Mouse (Mus musculus): ENCODE measurements around the gene Siah3. TPM values are rescaled to one million over a fixed set of nuclear protein-coding genes. Genes with fewer than 3 reads are reported as not detected.

Gene Siah3
- 0.14 TPM for polyA plus RNA-seq (2015; fragmentation: Illumina TruSeq; extraction: RNeasy Lipid Tissue Mini Kit (QIAGEN cat#74804); ENCODE audit: insufficient read depth, low replicate concordance)

GRCm38 (mm10) chr14:75455743-75456421 lies at the start of gene Siah3:
Gene Siah3 (plus strand): TSS chr14:75455982.

Other genes with a start within 250 kb of the Siah3 start
- gene Cpb2, start 213.7 kb upstream of the Siah3 start, polyA plus RNA-seq (2015; fragmentation: Illumina TruSeq; extraction: RNeasy Lipid Tissue Mini Kit (QIAGEN cat#74804); ENCODE audit: insufficient read depth, low replicate concordance) = not detected
- gene Zc3h13, start 171.6 kb upstream of the Siah3 start, polyA plus RNA-seq (2015; fragmentation: Illumina TruSeq; extraction: RNeasy Lipid Tissue Mini Kit (QIAGEN cat#74804); ENCODE audit: insufficient read depth, low replicate concordance) = 39.0 TPM
- gene Spert, start 137.1 kb downstream of the Siah3 start, polyA plus RNA-seq (2015; fragmentation: Illumina TruSeq; extraction: RNeasy Lipid Tissue Mini Kit (QIAGEN cat#74804); ENCODE audit: insufficient read depth, low replicate concordance) = not detected
- not detected for gene Erich6b, start 186.3 kb downstream of the Siah3 start, polyA plus RNA-seq (2015; fragmentation: Illumina TruSeq; extraction: RNeasy Lipid Tissue Mini Kit (QIAGEN cat#74804); ENCODE audit: insufficient read depth, low replicate concordance)